Mouse (Mus musculus) forebrain, embryonic 10.5 days (tissue): ENCODE measurements around the gene Zfand3. TPM values are rescaled to one million over a fixed set of nuclear protein-coding genes. Genes with fewer than 3 reads are reported as not detected.

Experiments
- polyA plus RNA-seq: library from polyadenylated mRNA; unstranded; fragments of >200 nt; fragmentation: Nextera tagmentation; extraction: Ambion mirVana; gene quantifications from 2 replicates; pipeline ENCODE4 v1.2.1, GENCODE M21; 2016

Gene Zfand3
- polyA plus RNA-seq, 1 experiment from 2014 or later = 71.3 TPM

Other genes with a start within 250 kb of the Zfand3 start
- 2.3 and 3.0 TPM in 2 replicates for gene Mdga1, start 34.6 kb upstream of the Zfand3 start, polyA plus RNA-seq